Mouse (Mus musculus): ENCODE results near the gene Wdr11. TPM values are rescaled to one million over a fixed set of nuclear protein-coding genes. Genes with fewer than 3 reads are reported as not detected.

The Wdr11 gene
- polyA plus RNA-seq, 1 experiment: 28.0 TPM

GRCm38 (mm10) chr7:129678972-129679371 lies 87.3 kb downstream of the Wdr11 start:
- Histone ChIP-seq H3K4me1 (ENCODE audit: control insufficient read depth, insufficient read depth, low read length) (no peaks in the 10 kb centered on the region), H3K4me3 (ENCODE audit: low read depth, low read length) (no peak overlapping the region), H3K36me3 (ENCODE audit: control insufficient read depth, insufficient read depth, low read length, poor library complexity, severe bottlenecking) (no peaks in the 10 kb centered on the region), H3K9me3 (replicated peaks; ENCODE audit: control insufficient read depth, insufficient read depth, low read length, poor library complexity, severe bottlenecking) (no peaks in the 10 kb centered on the region), H3K27me3 (ENCODE audit: control insufficient read depth, insufficient read depth, low read length, poor library complexity, severe bottlenecking) (no peaks in the 10 kb centered on the region), H3K9ac (ENCODE audit: low read depth, poor library complexity, severe bottlenecking) (no peak overlapping the region), H3K27ac (ENCODE audit: insufficient read depth, low read length) (no peak overlapping the region)
- no peak for TF ChIP-seq EP300 (IDR thresholded peaks at IDR 0.05; ENCODE audit: insufficient read depth, low read depth, low read length)
- TF ChIP-seq POLR2A (IDR thresholded peaks at IDR 0.05; ENCODE audit: insufficient read depth, low read length): no peak
- no peak for TF ChIP-seq CTCF (IDR thresholded peaks at IDR 0.05; ENCODE audit: low read depth, low read length)

- no peaks in the 10 kb centered on the region for H3K36me3 ChIP-seq (ENCODE audit: control insufficient read depth, insufficient read depth, low read length, poor library complexity, severe bottlenecking)
- H3K9ac ChIP-seq (ENCODE audit: low read depth, poor library complexity, severe bottlenecking): no peak overlapping the region
- H3K9me3 ChIP-seq (replicated peaks; ENCODE audit: control insufficient read depth, insufficient read depth, low read length, poor library complexity, severe bottlenecking): no peaks in the 10 kb centered on the region
- no peak for TF ChIP-seq POLR2A (IDR thresholded peaks at IDR 0.05; ENCODE audit: insufficient read depth, low read length)
- no peak for TF ChIP-seq EP300 (IDR thresholded peaks at IDR 0.05; ENCODE audit: insufficient read depth, low read depth, low read length)
- TF ChIP-seq CTCF (IDR thresholded peaks at IDR 0.05; ENCODE audit: low read depth, low read length): peak; percentile 40
- H3K4me1 ChIP-seq (ENCODE audit: control insufficient read depth, insufficient read depth, low read length): no peaks in the 10 kb centered on the region
- H3K27me3 ChIP-seq (ENCODE audit: control insufficient read depth, insufficient read depth, low read length, poor library complexity, severe bottlenecking): no peaks in the 10 kb centered on the region
- H3K4me3 ChIP-seq (ENCODE audit: low read depth, low read length): no peak overlapping the region
- no peak overlapping the region for H3K27ac ChIP-seq (ENCODE audit: insufficient read depth, low read length)
Observed at GRCm38 (mm10) chr7:129680534-129681210, 89.0 kb downstream of the Wdr11 start.

- no peaks in the 10 kb centered on the region for H3K4me1 ChIP-seq (ENCODE audit: control insufficient read depth, insufficient read depth, low read length)
- H3K27me3 ChIP-seq (ENCODE audit: control insufficient read depth, insufficient read depth, low read length, poor library complexity, severe bottlenecking): no peaks in the 10 kb centered on the region
- H3K36me3 ChIP-seq (ENCODE audit: control insufficient read depth, insufficient read depth, low read length, poor library complexity, severe bottlenecking): no peaks in the 10 kb centered on the region
- H3K9me3 ChIP-seq (replicated peaks; ENCODE audit: control insufficient read depth, insufficient read depth, low read length, poor library complexity, severe bottlenecking): no peaks in the 10 kb centered on the region
- no peak overlapping the region for H3K27ac ChIP-seq (ENCODE audit: insufficient read depth, low read length)
- H3K9ac ChIP-seq (ENCODE audit: low read depth, poor library complexity, severe bottlenecking): no peak overlapping the region
- TF ChIP-seq CTCF (IDR thresholded peaks at IDR 0.05; ENCODE audit: low read depth, low read length) (no peak), EP300 (IDR thresholded peaks at IDR 0.05; ENCODE audit: insufficient read depth, low read depth, low read length) (no peak), POLR2A (IDR thresholded peaks at IDR 0.05; ENCODE audit: insufficient read depth, low read length) (no peak)
- H3K4me3 ChIP-seq (ENCODE audit: low read depth, low read length): no peak overlapping the region
Observed at GRCm38 (mm10) chr7:129682525-129682924, 90.9 kb downstream of the Wdr11 start.

GRCm38 (mm10) chr7:129685326-129685725 lies 93.7 kb downstream of the Wdr11 start:
- H3K9ac ChIP-seq (ENCODE audit: low read depth, poor library complexity, severe bottlenecking): no peak overlapping the region
- no peak overlapping the region for H3K4me3 ChIP-seq (ENCODE audit: low read depth, low read length)
- TF ChIP-seq EP300 (IDR thresholded peaks at IDR 0.05; ENCODE audit: insufficient read depth, low read depth, low read length): no peak
- TF ChIP-seq POLR2A (IDR thresholded peaks at IDR 0.05; ENCODE audit: insufficient read depth, low read length): no peak
- TF ChIP-seq CTCF (IDR thresholded peaks at IDR 0.05; ENCODE audit: low read depth, low read length): no peak
- H3K9me3 ChIP-seq (replicated peaks; ENCODE audit: control insufficient read depth, insufficient read depth, low read length, poor library complexity, severe bottlenecking): no peaks in the 10 kb centered on the region
- H3K4me1 ChIP-seq (ENCODE audit: control insufficient read depth, insufficient read depth, low read length): no peaks in the 10 kb centered on the region
- H3K27ac ChIP-seq (ENCODE audit: insufficient read depth, low read length): no peak overlapping the region
- H3K27me3 ChIP-seq (ENCODE audit: control insufficient read depth, insufficient read depth, low read length, poor library complexity, severe bottlenecking): no peaks in the 10 kb centered on the region
- H3K36me3 ChIP-seq (ENCODE audit: control insufficient read depth, insufficient read depth, low read length, poor library complexity, severe bottlenecking): no peaks in the 10 kb centered on the region

All from ES-Bruce4 (cell line).